Mouse (Mus musculus) heart, embryonic 15.5 days (tissue): ENCODE data around the gene Ush1g. TPM values are rescaled to one million over a fixed set of nuclear protein-coding genes. Genes with fewer than 3 reads are reported as not detected.

ENCODE experiments used
- ATAC-seq: fragments of 200-750 bp; cut with Nextera tagmentation; replicated peaks from 2 replicates; pipeline ENCODE4 v1.8.0; 2017; ENCODE audit warnings: low read depth, moderate TSS enrichment; ENCODE audit not compliant: insufficient number of reproducible peaks, insufficient read depth, low FRiP score
- H3K27ac ChIP-seq: fragments of 300-500 bp; sonication (generic); 2 replicates; pipeline ENCODE4 v1.5.1; 2015; ENCODE audit warnings: mild to moderate bottlenecking, inconsistent platforms
- H3K27me3 ChIP-seq: fragments of 300-500 bp; sonication (generic); 2 replicates; pipeline ENCODE4 v1.6.1; 2015; ENCODE audit warnings: inconsistent platforms
- H3K36me3 ChIP-seq: fragments of 300-500 bp; sonication (generic); 2 replicates; pipeline ENCODE4 v1.6.1; 2015; ENCODE audit warnings: mild to moderate bottlenecking, inconsistent platforms
- H3K4me1 ChIP-seq: fragments of 300-500 bp; sonication (generic); replicated peaks from 2 replicates; pipeline ENCODE4 v1.6.1; 2015; ENCODE audit warnings: inconsistent platforms
- H3K4me2 ChIP-seq: fragments of 300-500 bp; sonication (generic); 2 replicates; pipeline ENCODE4 v1.6.1; 2015; ENCODE audit warnings: inconsistent platforms, mild to moderate bottlenecking, moderate library complexity
- H3K4me3 ChIP-seq: fragments of 300-500 bp; sonication (generic); 2 replicates; pipeline ENCODE4 v1.5.1; 2015; ENCODE audit warnings: mild to moderate bottlenecking, inconsistent platforms
- H3K9ac ChIP-seq: fragments of 300-500 bp; sonication (generic); 2 replicates; pipeline ENCODE4 v1.6.1; 2015; ENCODE audit warnings: mild to moderate bottlenecking, inconsistent platforms
- H3K9me3 ChIP-seq: fragments of 300-500 bp; sonication (generic); replicated peaks from 2 replicates; pipeline ENCODE4 v1.6.1; 2016; ENCODE audit warnings: inconsistent platforms
- WGBS: fragments of 180-500 bp; shearing (Covaris S2); methylation state at CpG from one replicate; pipeline ENCODE4 v1.1.7; 2015; ENCODE audit warnings: mixed read lengths; 5-methylcytosine and 5-hydroxymethylcytosine counted together
- polyA plus RNA-seq: library from polyadenylated mRNA; unstranded; fragments of >200 nt; fragmentation: Nextera tagmentation; extraction: Ambion mirVana; gene quantifications from 2 replicates; pipeline ENCODE4 v1.2.1, GENCODE M21; 2015

Gene Ush1g
- polyA plus RNA-seq, 1 experiment from 2014 or later = 0.29 TPM

- Histone ChIP-seq H3K4me1 (peaks cover 11% of the 10 kb centered on the region), H3K4me3 (no peak overlapping the region), H3K9me3 (no peaks in the 10 kb centered on the region), H3K36me3 (no peaks in the 10 kb centered on the region), H3K4me2 (no peak overlapping the region), H3K9ac (no peak overlapping the region), H3K27ac (no peak overlapping the region), H3K27me3 (peaks cover 28% of the 10 kb centered on the region)
- no peak for ATAC-seq
- WGBS = 67% methylated on average over 4 of the region's 4 CpGs
Observed at GRCm38 (mm10) chr11:115300745-115301144, 21.1 kb downstream of the Ush1g start.

GRCm38 (mm10) chr11:115298160-115298559, 23.7 kb downstream of the Ush1g start:
- Histone ChIP-seq H3K4me1 (peaks cover 11% of the 10 kb centered on the region), H3K4me2 (peak overlapping the region; percentile 87; the same call in 1 of the 2 replicates), H3K36me3 (no peaks in the 10 kb centered on the region), H3K27me3 (peaks cover 28% of the 10 kb centered on the region), H3K27ac (no peak overlapping the region), H3K4me3 (no peak overlapping the region), H3K9me3 (no peaks in the 10 kb centered on the region), H3K9ac (no peak overlapping the region)
- 60% methylated on average over 8 of the region's 8 CpGs for WGBS
- ATAC-seq = no peak

DNA sequence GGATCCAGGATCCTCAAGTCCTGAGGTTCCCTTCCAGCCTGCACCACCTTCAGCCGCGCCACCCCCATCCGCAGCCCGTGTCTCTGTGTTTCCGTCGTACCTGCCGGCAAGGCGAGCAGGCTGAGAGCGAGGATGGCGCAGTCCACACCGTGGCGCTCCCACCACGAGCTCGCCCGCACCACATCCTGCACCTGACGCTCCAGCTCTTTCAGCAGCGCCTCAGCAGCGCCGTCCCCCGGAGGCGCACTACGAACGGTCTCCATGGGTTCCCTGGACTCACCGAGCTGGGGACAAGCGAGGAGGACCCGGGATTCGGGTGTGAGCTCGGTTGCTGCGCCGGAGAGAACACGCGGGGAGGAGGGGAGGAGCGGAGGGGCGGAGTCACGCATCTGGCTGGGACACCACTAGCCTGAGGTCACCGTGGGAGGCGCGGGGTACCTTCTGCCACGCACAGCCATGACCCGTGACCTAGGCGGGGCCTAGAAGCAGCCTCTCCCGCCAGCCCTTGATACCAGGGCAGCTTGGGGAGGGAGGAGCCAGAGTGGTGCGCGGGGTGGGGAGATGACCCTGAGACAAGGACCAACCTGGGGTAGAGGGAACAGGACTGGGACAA, 24.5 kb downstream of the Ush1g start, which contains the start of gene Fads6:
TSS of gene Fads6 (minus strand) at position 450 of the 613 bp plus-strand sequence.
- Histone ChIP-seq H3K36me3 (no peaks in the 10 kb centered on the region), H3K27me3 (peaks cover 28% of the 10 kb centered on the region), H3K4me3 (peak within 1 kb of the TSS; percentile 55), H3K4me1 (peaks cover 16% of the 10 kb centered on the region), H3K27ac (no peak within 1 kb of the TSS), H3K9me3 (no peaks in the 10 kb centered on the region), H3K9ac (peak within 1 kb of the TSS; percentile 37), H3K4me2 (peak within 1 kb of the TSS; percentile 87)
- 1% methylated on average over 44 of the region's 44 CpGs for WGBS
- peak; percentile 49 for ATAC-seq

DNA sequence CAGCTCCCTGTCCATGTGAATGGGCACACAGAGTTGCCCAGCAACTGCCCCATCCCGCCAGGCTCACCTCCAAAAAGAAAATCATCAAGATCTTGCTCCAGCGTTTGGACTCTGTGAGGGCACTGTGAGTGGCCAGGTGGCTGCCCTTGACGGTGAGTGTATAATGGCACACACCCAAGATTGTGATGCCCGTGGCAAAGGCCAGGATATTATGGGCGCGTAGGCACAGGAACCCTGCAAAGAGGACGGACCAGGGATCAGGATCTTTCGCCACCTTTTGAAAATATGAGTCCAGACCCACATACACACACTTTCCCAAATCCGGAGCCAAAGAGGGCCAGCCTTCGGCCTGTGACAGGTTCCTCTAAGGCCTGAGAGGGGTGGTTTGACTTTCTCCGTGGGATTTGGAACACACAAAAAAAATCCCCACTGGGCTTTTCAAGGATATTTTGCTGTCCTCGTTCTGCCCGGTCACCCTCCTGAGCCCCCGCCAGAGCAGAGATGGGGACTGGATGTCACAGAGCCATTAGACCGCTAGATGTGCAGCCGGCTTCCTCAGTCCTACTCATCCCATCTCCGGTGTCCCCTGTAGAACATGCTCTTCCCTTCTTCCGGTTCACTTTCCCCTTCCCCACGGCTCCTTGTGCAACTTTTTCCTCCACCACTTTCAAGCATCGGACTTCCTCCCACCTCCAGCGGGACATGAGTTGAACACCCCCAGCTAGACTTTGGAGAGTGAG, 25.2 kb downstream of the Ush1g start:
- H3K4me2 ChIP-seq = peak overlapping the region; percentile 87
- no peak overlapping the region for H3K27ac ChIP-seq
- WGBS = 51% methylated on average over 21 of the region's 21 CpGs
- no peaks in the 10 kb centered on the region for H3K9me3 ChIP-seq
- H3K36me3 ChIP-seq = no peaks in the 10 kb centered on the region
- H3K27me3 ChIP-seq = peaks cover 28% of the 10 kb centered on the region
- H3K4me3 ChIP-seq = peak overlapping the region; percentile 55
- ATAC-seq = no peak
- H3K9ac ChIP-seq = peak overlapping the region; percentile 37; the same call in 1 of the 2 replicates
- H3K4me1 ChIP-seq = peaks cover 18% of the 10 kb centered on the region

- ATAC-seq = no peak
- Histone ChIP-seq H3K27ac (no peak overlapping the region), H3K27me3 (peaks cover 28% of the 10 kb centered on the region), H3K4me3 (no peak overlapping the region), H3K9ac (no peak overlapping the region), H3K9me3 (no peaks in the 10 kb centered on the region), H3K4me2 (no peak overlapping the region), H3K4me1 (peaks cover 20% of the 10 kb centered on the region), H3K36me3 (no peaks in the 10 kb centered on the region)
- WGBS = 87% methylated on average over 11 of the region's 11 CpGs
Observed at GRCm38 (mm10) chr11:115295939-115296338, 25.9 kb downstream of the Ush1g start.

DNA sequence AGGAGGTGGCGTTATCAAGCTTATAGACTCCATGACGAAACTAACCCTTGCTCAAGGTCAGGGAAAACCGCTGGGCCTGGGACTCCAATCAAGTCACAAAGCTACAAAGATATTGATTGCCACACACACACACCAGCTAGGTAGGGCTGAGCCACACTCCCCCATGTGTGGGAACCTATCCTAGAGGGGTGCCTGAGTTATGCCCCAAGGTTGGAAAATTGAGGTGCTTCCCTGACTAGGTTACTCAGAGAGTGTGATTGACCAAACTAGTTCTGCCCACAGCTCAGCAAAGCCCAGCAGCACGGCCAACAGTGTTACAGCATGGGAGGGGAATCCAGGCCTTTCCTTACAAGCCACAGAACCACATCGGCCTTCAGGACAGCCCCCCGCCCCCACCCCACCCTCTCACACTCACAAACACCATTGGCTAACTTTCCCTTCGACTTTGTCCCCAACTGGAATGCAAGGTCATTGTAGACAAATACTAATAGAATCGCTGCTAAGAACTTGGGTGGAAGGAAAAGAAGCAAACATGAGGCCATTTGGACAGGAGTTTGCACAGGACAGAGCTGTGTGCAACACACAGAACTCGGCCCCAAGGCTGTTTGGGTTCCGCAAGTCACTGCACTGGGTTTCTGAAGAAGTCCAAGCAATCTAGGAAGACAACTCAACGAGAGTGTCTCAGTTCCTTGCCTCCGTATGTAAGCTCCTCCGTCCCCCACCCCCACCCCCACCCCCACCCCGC, 29.0 kb downstream of the Ush1g start:
- no peak for ATAC-seq
- peaks cover 16% of the 10 kb centered on the region for H3K27me3 ChIP-seq
- H3K4me3 ChIP-seq = no peak overlapping the region
- no peaks in the 10 kb centered on the region for H3K9me3 ChIP-seq
- 49% methylated on average over 14 of the region's 14 CpGs for WGBS
- no peak overlapping the region for H3K27ac ChIP-seq
- H3K9ac ChIP-seq = no peak overlapping the region
- peaks cover 28% of the 10 kb centered on the region for H3K4me1 ChIP-seq
- H3K36me3 ChIP-seq = no peaks in the 10 kb centered on the region
- no peak overlapping the region for H3K4me2 ChIP-seq

DNA sequence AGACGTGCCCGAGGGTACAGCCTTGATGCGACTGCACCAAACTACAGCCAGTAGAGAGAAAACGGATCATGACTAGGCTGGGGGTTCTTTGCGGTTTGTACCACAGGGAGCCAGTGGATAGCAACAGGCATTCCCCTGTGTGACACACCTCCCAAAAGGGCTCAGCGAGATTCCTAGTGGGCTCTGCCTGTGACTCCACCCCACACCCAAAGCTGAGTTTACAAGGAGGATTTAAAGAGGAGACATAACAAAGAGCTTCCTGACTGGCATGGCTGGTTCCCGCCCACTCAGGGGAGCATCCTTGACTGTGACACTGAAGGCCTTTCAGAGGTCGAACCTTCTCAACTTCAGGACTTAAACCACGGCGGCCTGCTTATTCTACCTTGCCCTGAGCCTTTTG, 30.3 kb downstream of the Ush1g start:
- peaks cover 17% of the 10 kb centered on the region for H3K4me1 ChIP-seq
- H3K27me3 ChIP-seq = peaks cover 3% of the 10 kb centered on the region
- no peak for ATAC-seq
- 77% methylated on average over 10 of the region's 10 CpGs for WGBS
- no peaks in the 10 kb centered on the region for H3K9me3 ChIP-seq
- 0 out of 2 replicates have a peak overlapping the region, but pooled peaks have one; percentile 13 for H3K27ac ChIP-seq
- H3K4me3 ChIP-seq = no peak overlapping the region
- no peak overlapping the region for H3K4me2 ChIP-seq
- H3K36me3 ChIP-seq = no peaks in the 10 kb centered on the region
- no peak overlapping the region for H3K9ac ChIP-seq

- peaks cover 17% of the 10 kb centered on the region for H3K4me1 ChIP-seq
- no peak overlapping the region for H3K9ac ChIP-seq
- peak overlapping the region; percentile 53 for H3K27ac ChIP-seq
- H3K4me2 ChIP-seq = no peak overlapping the region
- no peak overlapping the region for H3K4me3 ChIP-seq
- H3K27me3 ChIP-seq = no peaks in the 10 kb centered on the region
- peak; percentile 48; the same call in 1 of the 2 replicates for ATAC-seq
- H3K36me3 ChIP-seq = no peaks in the 10 kb centered on the region
- 37% methylated on average over 6 of the region's 6 CpGs for WGBS
- H3K9me3 ChIP-seq = no peaks in the 10 kb centered on the region
Observed at GRCm38 (mm10) chr11:115290919-115291318, 30.9 kb downstream of the Ush1g start.

GRCm38 (mm10) chr11:115290314-115290713, 31.5 kb downstream of the Ush1g start:
- Histone ChIP-seq H3K4me3 (no peak overlapping the region), H3K4me2 (no peak overlapping the region), H3K36me3 (no peaks in the 10 kb centered on the region), H3K4me1 (peaks cover 20% of the 10 kb centered on the region), H3K9ac (no peak overlapping the region), H3K27ac (peak overlapping the region; percentile 53), H3K27me3 (no peaks in the 10 kb centered on the region), H3K9me3 (no peaks in the 10 kb centered on the region)
- WGBS = 89% methylated on average over 1 of the region's 1 CpGs
- no peak for ATAC-seq

DNA sequence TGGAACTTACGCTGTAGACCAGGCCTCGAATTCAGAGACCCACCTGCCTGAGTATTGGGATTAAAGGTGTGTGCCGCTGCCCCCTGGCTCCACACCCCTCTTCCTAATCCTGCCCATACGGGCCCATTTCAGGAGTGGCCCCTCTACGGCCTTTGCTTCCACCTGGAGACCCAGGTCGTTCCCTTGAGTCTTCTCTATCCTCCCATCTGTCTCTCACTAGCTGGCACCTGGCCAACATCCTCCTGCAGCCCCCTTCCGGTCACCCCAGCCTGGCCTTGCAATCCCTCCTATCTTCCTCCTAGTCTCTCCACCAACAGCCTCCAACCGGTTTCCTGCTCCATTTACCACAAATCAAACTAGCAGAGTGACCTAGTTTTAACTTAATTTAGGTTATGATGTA, 32.0 kb downstream of the Ush1g start:
- no peak overlapping the region for H3K4me2 ChIP-seq
- H3K9me3 ChIP-seq = no peaks in the 10 kb centered on the region
- no peak overlapping the region for H3K9ac ChIP-seq
- H3K4me1 ChIP-seq = peaks cover 20% of the 10 kb centered on the region
- whole genome bisulfite sequencing = 72% methylated on average over 8 of the region's 8 CpGs
- no peak overlapping the region for H3K4me3 ChIP-seq
- H3K27me3 ChIP-seq = no peaks in the 10 kb centered on the region
- no peak for ATAC-seq
- H3K27ac ChIP-seq = 0 out of 2 replicates have a peak overlapping the region, but pooled peaks have one; percentile 53
- H3K36me3 ChIP-seq = no peaks in the 10 kb centered on the region

DNA sequence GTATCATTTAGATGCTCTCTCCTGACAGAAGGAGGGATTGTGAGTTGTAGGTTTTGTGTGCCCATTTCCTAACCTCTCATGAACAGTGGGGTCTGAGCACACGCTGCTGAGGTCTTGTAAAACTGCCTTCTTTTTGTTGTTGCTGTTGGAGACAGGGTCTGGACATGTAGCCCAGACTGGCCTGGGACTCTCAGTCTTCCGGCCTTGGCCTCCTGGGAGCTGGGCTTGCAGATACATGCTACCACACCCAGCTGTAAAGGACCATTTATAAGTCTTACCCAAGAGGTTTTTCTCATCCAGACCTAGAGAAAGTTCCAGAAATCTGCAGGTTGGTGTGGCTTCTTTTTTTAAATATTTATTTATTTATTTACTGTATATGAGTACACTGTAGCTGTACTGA, 33.5 kb downstream of the Ush1g start:
- H3K27me3 ChIP-seq = no peaks in the 10 kb centered on the region
- H3K4me1 ChIP-seq = peaks cover 20% of the 10 kb centered on the region
- H3K9ac ChIP-seq = no peak overlapping the region
- no peaks in the 10 kb centered on the region for H3K36me3 ChIP-seq
- ATAC-seq = no peak
- 79% methylated on average over 2 of the region's 2 CpGs for WGBS
- H3K4me3 ChIP-seq = no peak overlapping the region
- no peaks in the 10 kb centered on the region for H3K9me3 ChIP-seq
- H3K27ac ChIP-seq = no peak overlapping the region
- H3K4me2 ChIP-seq = no peak overlapping the region
